In genomic region chr5:139718949-139719348, GRCm38 (mm10) we compare ENCODE assay signal across 14 mouse cellular contexts. TPM values are rescaled to one million over a fixed set of nuclear protein-coding genes. Genes with fewer than 3 reads are reported as not detected.
A peak's percentile ranks its signal among the peaks of the same experiment; 100 is the strongest.
DNase-seq lines count a peak whose midpoint lies in the region; ATAC-seq and TF ChIP-seq lines count a peak whose summit lies in the region.
"Had no signal": no experiment of that assay in that cellular context is flagged by ENCODE, and none has a peak within 500 bp of the region (broad histone marks: within the 10 kb centered on the region; RNA-seq: fewer than 3 reads in every experiment).

No protein-coding gene starts in this region.

- ATAC-seq in liver, embryonic 12.5 days = no peak
- no peak for ATAC-seq in liver, postnatal 0 days
- ATAC-seq in liver, embryonic 16.5 days (ENCODE audit: low read depth) = no peak
- ATAC-seq: CD4-positive, CD25-positive, alpha-beta regulatory T cell, adult 4 months had no signal

- TF ChIP-seq POLR2A in brain, embryonic 14.5 days (IDR thresholded peaks at IDR 0.05; ENCODE audit: borderline replicate concordance, extremely low read depth, insufficient read depth, insufficient read length, poor library complexity, severe bottlenecking) = no peak

- TF ChIP-seq EP300 in liver, postnatal 0 days (IDR thresholded peaks at IDR 0.05; ENCODE audit: low read depth) = no peak

- TF ChIP-seq CTCF in liver, postnatal 0 days (IDR thresholded peaks at IDR 0.05; ENCODE audit: low read depth) = no peak
- TF ChIP-seq CTCF in brain, embryonic 14.5 days (IDR thresholded peaks at IDR 0.05; ENCODE audit: borderline replicate concordance, extremely low read depth, insufficient read depth, insufficient read length) = no peak

- 0 out of 2 replicates have a peak overlapping the region, but pooled peaks have one; percentile 13 for H3K27ac ChIP-seq in liver, embryonic 12.5 days
- H3K27ac ChIP-seq in liver, postnatal 0 days (ENCODE audit: low read depth) = no peak overlapping the region; the same call in 1 of the 2 replicates
- H3K27ac ChIP-seq in embryonic facial prominence, embryonic 10.5 days (replicated peaks) = peak overlapping the region; percentile 54; the same call in 1 of the 2 replicates
- H3K27ac ChIP-seq in liver, embryonic 16.5 days (ENCODE audit: low read length) = peak overlapping the region; percentile 24; the same call in 1 of the 2 replicates

- H3K4me1 ChIP-seq in liver, embryonic 12.5 days = peaks cover 28% of the 10 kb centered on the region
- H3K4me1 ChIP-seq in liver, postnatal 0 days (ENCODE audit: insufficient read depth) = no peaks in the 10 kb centered on the region; the same call in 1 of the 2 replicates
- peaks cover 24% of the 10 kb centered on the region for H3K4me1 ChIP-seq in embryonic facial prominence, embryonic 10.5 days
- H3K4me1 ChIP-seq in liver, embryonic 16.5 days (ENCODE audit: control insufficient read depth, low read depth, low read length) = peaks cover 12% of the 10 kb centered on the region
- H3K4me1 ChIP-seq: limb, embryonic 13.5 days had no signal

- no peak overlapping the region for H3K4me3 ChIP-seq in liver, embryonic 12.5 days
- H3K4me3 ChIP-seq in liver, postnatal 0 days (ENCODE audit: low read depth, low read length) = no peak overlapping the region
- no peak overlapping the region for H3K4me3 ChIP-seq in embryonic facial prominence, embryonic 10.5 days
- no peak overlapping the region for H3K4me3 ChIP-seq in liver, embryonic 16.5 days (ENCODE audit: low read depth, low read length)
- H3K4me3 ChIP-seq: limb, embryonic 13.5 days had no signal

- H3K27me3 ChIP-seq in liver, embryonic 12.5 days (replicated peaks) = no peaks in the 10 kb centered on the region
- no peaks in the 10 kb centered on the region for H3K27me3 ChIP-seq in liver, postnatal 0 days (ENCODE audit: insufficient read depth, low read length)
- no peaks in the 10 kb centered on the region for H3K27me3 ChIP-seq in embryonic facial prominence, embryonic 10.5 days (replicated peaks; ENCODE audit: low read depth, poor library complexity, severe bottlenecking)
- H3K27me3 ChIP-seq in liver, embryonic 16.5 days (ENCODE audit: control insufficient read depth, insufficient read depth, low read depth, low read length) = no peaks in the 10 kb centered on the region
- H3K27me3 ChIP-seq: limb, embryonic 13.5 days had no signal

- WGBS in liver, embryonic 12.5 days (ENCODE audit: insufficient replicate concordance) = 77% methylated on average over 7 of the region's 7 CpGs
- 81% methylated on average over 7 of the region's 7 CpGs for WGBS in liver, postnatal 0 days (ENCODE audit: insufficient replicate concordance)
- WGBS in embryonic facial prominence, embryonic 10.5 days = 85% methylated on average over 7 of the region's 7 CpGs
- WGBS in liver, embryonic 16.5 days (ENCODE audit: insufficient replicate concordance) = 75% methylated on average over 7 of the region's 7 CpGs

- H3K36me3 ChIP-seq in liver, embryonic 12.5 days = peaks cover 92% of the 10 kb centered on the region
- peaks cover 15% of the 10 kb centered on the region; the same call in 1 of the 2 replicates for H3K36me3 ChIP-seq in liver, postnatal 0 days (replicated peaks; ENCODE audit: insufficient read depth, low read length)
- H3K36me3 ChIP-seq in embryonic facial prominence, embryonic 10.5 days (replicated peaks) = peaks cover 52% of the 10 kb centered on the region
- H3K36me3 ChIP-seq in liver, embryonic 16.5 days (ENCODE audit: control insufficient read depth, insufficient read depth) = peaks cover 22% of the 10 kb centered on the region

- no peak for DNase-seq in liver, postnatal 0 days
- peak; percentile 12 for DNase-seq in brain, embryonic 14.5 days (ENCODE audit: low read depth)
- DNase-seq in embryonic facial prominence, embryonic 10.5 days (ENCODE audit: low spot score) = no peak
- no peak for DNase-seq in gastrocnemius, postnatal 10 days
- DNase-seq in cerebellum, adult 9-10 months = no peak
- DNase-seq: adrenal gland, adult 2 months; cerebellum, adult 8-10 months; embryo, embryonic 11 days; kidney, adult 9 months; thymus, postnatal 14 days had no signal

- no peaks in the 10 kb centered on the region for H3K9me3 ChIP-seq in liver, embryonic 12.5 days (replicated peaks)
- no peaks in the 10 kb centered on the region for H3K9me3 ChIP-seq in liver, postnatal 0 days (ENCODE audit: low read length)
- H3K9me3 ChIP-seq in embryonic facial prominence, embryonic 10.5 days = no peaks in the 10 kb centered on the region
- no peaks in the 10 kb centered on the region for H3K9me3 ChIP-seq in liver, embryonic 16.5 days (replicated peaks; ENCODE audit: control insufficient read depth, low read length)
- H3K9me3 ChIP-seq: limb, embryonic 13.5 days had no signal

- no peak overlapping the region for H3K4me2 ChIP-seq in liver, embryonic 12.5 days
- H3K4me2 ChIP-seq in liver, postnatal 0 days (ENCODE audit: low read depth, low read length) = no peak overlapping the region
- H3K4me2 ChIP-seq in liver, embryonic 16.5 days (ENCODE audit: low read depth, low read length) = no peak overlapping the region
- H3K4me2 ChIP-seq: limb, embryonic 13.5 days had no signal

- no peak overlapping the region for H3K9ac ChIP-seq in liver, embryonic 12.5 days
- no peak overlapping the region for H3K9ac ChIP-seq in liver, postnatal 0 days (replicated peaks)
- H3K9ac ChIP-seq in liver, embryonic 16.5 days (ENCODE audit: low read depth, low read length) = no peak overlapping the region
- H3K9ac ChIP-seq: limb, embryonic 13.5 days had no signal

RNA-seq across cellular contexts. Expression of gene Micall2, which starts 17.2 kb away (rescaled TPM):
- 15.5 and 18.3 TPM in 2 replicates for polyA plus RNA-seq in liver, embryonic 12.5 days (2016; fragmentation: Nextera tagmentation; extraction: Ambion mirVana)
- 4.9 and 5.8 TPM in 2 replicates for polyA plus RNA-seq in liver, postnatal 0 days (2015; fragmentation: Nextera tagmentation; extraction: Ambion mirVana)
- polyA plus RNA-seq in brain, embryonic 14.5 days (2012; rRNA removed) = 7.7 and 11.8 TPM in 2 replicates
- polyA plus RNA-seq in embryonic facial prominence, embryonic 10.5 days (2016; fragmentation: Nextera tagmentation; extraction: Ambion mirVana) = 8.6 and 10.5 TPM in 2 replicates
- polyA plus RNA-seq in liver, embryonic 16.5 days (2015; fragmentation: Nextera tagmentation; extraction: Ambion mirVana) = 10.4 and 11.1 TPM in 2 replicates
- total RNA-seq in gastrocnemius, postnatal 10 days (2021) = 1 to 10 TPM; 3.8 to 5.7 TPM
- polyA plus RNA-seq: CD4-positive, CD25-positive, alpha-beta regulatory T cell, adult 4 months had no signal

RNA-seq across cellular contexts. Expression of gene Ints1, which starts 56.5 kb away (rescaled TPM):
- 21.8 and 23.3 TPM in 2 replicates for polyA plus RNA-seq in liver, embryonic 12.5 days (2016; fragmentation: Nextera tagmentation; extraction: Ambion mirVana)
- 5.6 and 6.4 TPM in 2 replicates for polyA plus RNA-seq in liver, postnatal 0 days (2015; fragmentation: Nextera tagmentation; extraction: Ambion mirVana)
- polyA plus RNA-seq in brain, embryonic 14.5 days (2012; rRNA removed) = 56.5 and 72.9 TPM in 2 replicates
- 42.6 and 44.4 TPM in 2 replicates for polyA plus RNA-seq in embryonic facial prominence, embryonic 10.5 days (2016; fragmentation: Nextera tagmentation; extraction: Ambion mirVana)
- polyA plus RNA-seq in liver, embryonic 16.5 days (2015; fragmentation: Nextera tagmentation; extraction: Ambion mirVana) = 10.4 and 11.2 TPM in 2 replicates
- total RNA-seq in gastrocnemius, postnatal 10 days (2021) = 10 to 100 TPM; 36.4 to 36.7 TPM
